Mouse (Mus musculus): Measurements from ENCODE around the gene Matk.

Matk gene

DNA sequence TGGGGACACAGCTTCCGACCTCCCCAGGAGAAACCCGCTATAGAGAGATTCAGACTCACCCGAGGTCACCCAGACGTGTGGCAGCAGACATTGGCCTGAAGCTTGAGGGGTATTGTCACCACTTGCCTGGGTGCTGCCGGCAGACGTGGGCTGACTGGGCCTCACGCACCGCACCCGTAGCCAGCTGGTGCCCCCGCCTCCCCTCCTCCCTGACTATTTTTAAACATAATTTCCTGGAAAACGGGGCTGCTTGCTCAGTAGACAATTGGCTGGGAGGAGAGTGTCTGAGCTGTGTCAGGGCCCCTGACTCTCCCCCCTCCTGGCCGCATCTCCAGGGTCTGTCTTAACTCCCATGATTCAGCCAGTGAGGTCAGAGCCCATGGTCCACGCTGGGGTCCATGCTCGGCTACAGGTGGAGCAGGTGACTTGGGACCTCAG lies 50.1 kb downstream of the Matk start:
- peak in 1 of 2 experiments; percentile 81 for DNase-seq (ENCODE audit: low spot score in 2 of 2)

DNA sequence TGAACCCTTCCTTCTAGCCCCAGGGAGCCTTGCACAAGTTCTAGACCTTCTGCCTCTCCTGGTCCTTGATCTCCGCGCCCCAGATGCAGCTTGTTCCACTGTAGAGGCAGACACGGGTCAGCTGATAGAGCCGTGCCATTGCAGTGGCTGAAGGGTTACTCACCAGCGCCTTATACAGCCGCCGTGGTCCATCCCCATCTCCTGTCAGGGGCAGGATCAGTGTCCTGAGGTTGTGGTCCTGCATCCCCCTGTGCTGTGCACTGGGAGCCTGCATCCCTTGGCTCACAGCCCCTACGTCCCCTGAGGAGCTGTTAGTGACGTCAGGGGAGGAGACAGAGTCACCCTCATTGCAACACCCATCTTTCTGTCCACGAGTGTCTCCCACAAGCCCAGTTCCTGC lies 50.5 kb downstream of the Matk start:
- no peak for DNase-seq (ENCODE audit: low spot score in 2 of 2)

DNA sequence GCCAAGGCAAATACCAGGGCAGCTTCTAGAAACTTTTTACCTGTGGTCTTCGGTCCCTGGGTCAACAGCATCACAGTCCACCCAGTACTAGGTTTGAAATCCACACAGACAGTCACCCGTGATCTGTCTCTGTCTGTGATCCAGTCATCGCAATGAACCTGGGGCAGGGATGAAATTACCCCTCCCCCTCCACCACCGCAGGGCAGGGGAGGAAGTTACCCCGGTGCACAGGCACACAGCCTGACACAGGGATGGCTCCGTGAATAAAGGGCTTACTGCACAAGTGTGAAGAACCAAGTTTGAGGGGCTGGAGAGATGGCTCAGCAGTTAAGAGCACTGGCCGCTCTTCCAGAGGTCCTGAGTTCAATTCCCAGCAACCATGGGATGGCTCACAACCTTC lies 51.0 kb downstream of the Matk start:
- no peak for DNase-seq (ENCODE audit: low spot score in 2 of 2)

DNA sequence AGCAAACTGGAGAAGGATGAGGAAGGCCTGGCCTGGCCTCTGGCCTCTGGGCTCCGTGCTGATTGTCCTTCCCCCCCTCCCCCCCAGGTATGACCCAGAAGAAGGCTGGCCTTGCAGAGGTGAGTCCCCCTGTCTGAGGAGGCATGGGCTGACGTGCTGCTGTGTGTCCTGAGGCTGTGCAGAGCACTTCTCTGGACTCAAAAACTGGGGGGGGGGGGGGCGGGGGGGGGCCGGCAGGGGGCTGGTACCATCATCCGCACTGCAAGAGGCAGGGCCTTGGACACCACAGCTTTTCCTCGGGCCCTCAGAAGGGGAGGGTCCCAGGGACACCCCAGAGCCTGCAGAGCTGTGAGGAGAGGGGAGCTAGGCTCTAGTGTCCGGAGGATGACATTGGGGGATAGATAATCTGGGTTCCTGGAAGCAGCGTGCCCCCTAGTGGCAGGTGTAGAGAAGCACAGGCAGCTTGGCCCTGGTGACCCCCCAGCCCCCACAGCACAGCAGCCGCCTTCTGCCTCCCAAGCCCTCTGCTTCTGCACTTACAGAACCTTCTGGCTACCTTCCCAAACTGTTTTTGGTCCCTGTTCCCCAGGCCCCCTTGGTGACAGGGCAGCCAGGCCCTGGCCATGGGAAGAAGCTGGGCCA lies 52.0 kb downstream of the Matk start:
- no peak for DNase-seq (ENCODE audit: low spot score in 2 of 2)

DNA sequence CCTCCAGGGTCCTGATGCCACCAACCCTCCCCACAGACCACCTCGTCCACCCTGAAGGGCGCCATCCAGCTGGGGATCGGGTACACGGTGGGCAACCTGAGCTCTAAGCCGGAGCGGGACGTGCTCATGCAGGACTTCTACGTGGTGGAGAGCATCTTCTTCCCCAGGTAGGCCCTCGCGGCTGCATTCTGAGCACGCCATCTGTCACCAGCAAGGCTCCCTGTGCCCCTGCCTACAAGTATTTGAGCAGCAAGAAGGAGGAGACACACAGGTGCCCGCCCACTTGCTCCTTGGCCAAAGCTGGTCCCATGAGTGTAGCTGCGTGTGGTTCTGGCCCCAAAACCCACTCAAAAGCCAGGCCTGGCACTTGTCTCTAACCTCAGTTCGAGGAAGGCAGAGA lies 52.9 kb downstream of the Matk start:
- DNase-seq (ENCODE audit: low spot score in 2 of 2): no peak

DNA sequence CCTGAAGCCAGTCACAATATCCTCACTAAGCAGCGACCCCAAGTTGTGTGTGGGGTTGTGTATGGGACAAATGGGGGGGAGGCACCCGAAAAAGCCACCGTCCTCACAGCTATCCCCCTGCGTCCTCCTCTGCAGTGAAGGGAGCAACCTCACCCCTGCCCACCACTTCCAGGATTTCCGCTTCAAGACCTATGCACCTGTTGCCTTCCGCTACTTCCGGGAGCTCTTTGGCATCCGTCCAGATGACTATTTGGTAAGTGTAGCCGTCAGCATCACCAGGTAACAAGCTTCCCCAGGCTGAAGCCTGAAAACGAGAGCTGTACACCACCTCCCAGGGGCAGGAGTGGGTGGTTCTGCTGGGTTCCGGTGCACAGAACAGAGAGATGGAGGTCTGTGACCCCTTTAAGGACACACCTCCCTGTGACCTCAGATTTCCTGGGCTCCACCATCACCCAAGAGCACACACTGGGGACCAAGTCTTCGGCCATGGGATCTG lies 53.5 kb downstream of the Matk start:
- DNase-seq (ENCODE audit: low spot score in 2 of 2): no peak

DNA sequence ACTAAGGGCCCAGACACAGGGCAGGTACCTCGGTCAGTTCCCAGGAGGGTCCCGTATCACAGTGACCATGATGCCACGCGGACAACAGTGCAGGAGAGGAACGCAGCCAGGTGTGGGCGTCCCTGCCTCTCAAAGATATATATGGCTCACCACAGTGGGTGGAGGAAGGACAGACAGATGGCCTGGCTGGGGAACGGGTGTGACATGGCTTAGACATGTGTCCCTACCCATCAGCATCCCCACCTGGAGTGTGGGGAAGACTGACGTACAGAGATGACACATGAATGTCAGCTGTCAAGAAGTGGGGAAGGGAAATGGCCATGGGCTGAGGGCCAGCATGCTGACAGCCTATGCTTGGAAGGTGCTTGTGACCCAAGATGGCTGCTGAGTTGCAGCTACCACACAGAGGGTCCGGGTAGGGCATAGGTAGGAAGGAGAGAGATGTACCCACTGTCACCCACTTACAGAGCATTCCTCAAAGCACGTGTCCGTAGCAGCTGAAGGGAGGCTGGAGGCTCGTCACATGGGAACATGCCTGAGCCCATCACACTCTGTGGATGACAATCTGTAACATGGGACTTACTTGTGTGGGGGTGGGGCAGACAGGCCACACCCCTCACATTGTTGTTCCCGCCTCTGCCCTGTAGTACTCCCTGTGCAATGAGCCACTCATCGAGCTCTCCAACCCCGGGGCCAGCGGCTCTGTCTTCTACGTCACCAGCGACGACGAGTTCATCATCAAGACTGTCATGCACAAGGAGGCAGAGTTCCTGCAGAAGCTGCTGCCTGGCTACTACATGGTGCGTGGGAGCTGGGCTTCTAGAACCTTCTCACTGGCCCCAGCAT lies 54.3 kb downstream of the Matk start:
- DNase-seq (ENCODE audit: low spot score in 2 of 2): peak in 1 of 2 experiments; percentile 73

DNA sequence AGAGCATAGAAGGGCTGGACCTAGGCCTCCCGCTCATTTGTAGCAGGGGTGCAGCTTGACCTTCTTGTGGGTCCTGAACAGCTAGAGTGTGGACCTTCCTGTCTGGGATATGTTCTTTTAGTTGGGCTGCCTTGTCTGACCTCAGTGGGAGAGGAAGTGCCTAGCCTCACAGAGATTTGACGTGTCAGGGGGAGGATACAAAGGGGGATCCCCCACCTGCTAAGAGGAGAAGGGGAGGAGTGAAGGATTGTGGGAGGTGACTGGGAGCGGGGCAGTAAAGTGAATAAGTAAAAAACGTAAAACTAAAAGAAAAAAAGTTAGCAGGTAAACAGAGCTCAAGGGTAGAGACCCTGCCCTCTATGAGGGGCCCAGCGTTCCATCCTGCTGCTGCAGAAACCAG lies 56.8 kb downstream of the Matk start:
- no peak for DNase-seq (ENCODE audit: low spot score in 2 of 2)
